Mouse (Mus musculus) embryonic fibroblast, embryonic 13.5 days (primary cell): ENCODE results near the gene Ddx54.

Source experiments
- CTCF ChIP-seq: IDR thresholded peaks from 2 replicates; pipeline ENCODE4 v1.5.1; 2011; ENCODE audit warnings: mild to moderate bottlenecking, control low read depth, low read length, moderate library complexity, borderline replicate concordance; ENCODE audit not compliant: insufficient read depth
- POLR2A ChIP-seq: IDR thresholded peaks from 2 replicates; pipeline ENCODE4 v1.6.1; 2011; ENCODE audit warnings: low read depth, mild to moderate bottlenecking, control low read depth, low read length, moderate library complexity

GRCm38 (mm10) chr5:120566101-120566500 is 46.4 kb upstream of the Ddx54 start:
- TF ChIP-seq POLR2A = no peak
- TF ChIP-seq CTCF = no peak
